Mouse (Mus musculus): Measurements from ENCODE around the gene Epb41l4b. TPM values are rescaled to one million over a fixed set of nuclear protein-coding genes. Genes with fewer than 3 reads are reported as not detected.

Gene Epb41l4b
- total and polyA plus RNA-seq, 3 experiments, result 0.93 to 4.9 (median 2.0) TPM

DNA sequence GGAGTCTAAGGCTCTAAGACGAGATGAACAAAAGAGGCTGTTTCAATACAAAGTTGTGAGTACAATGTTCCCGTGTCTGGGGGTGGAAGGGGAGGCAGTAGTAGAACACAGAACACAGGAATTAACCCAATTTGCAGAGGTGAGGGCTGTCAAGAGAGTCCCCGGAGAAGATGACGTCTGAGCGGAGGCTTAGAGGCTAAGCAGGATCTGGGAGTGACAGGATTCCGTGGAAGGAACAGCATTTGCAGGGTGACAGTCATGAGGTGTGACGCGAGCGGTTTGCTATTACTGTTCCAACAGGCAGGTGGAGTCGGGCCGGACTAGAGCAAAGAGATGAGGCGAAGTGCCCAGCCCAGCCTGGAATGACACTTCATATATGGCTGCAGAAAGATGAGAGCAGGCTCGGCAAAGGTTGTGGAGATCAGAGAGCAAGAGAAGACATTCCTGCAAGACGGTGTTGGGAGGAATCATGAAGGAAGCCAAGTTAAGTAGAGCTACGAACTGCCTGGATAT is 82.9 kb downstream of the Epb41l4b start:
- in situ Hi-C loops (cut with MboI; ENCODE audit: low pct_ligation_motif_present, low pct_unique_long_range_greater_than_20kb, low sequenced_read_pairs), result loop anchor here (10.0 kb wide), 2 partner anchors 54 to 104 kb away; no protein-coding TSS in a partner anchor

DNA sequence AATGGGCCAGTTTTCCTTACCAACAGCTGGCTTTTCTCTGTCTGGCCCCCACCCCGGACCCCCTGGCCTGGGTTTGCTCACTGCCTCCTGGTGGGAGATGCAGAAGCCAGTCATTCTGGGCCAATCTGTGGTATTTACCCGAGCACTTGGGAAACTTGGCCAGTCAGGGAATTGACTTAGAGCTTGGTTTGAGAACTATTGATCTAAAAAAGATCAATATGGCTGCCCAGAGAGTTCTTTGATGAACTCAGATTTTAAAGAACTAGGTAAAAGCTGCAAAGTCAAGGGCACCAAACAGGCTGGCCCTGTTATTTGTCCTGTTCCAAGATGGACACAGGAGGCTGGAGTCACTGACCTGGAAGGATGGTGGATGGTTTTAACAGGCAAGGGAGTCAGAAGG is 84.6 kb downstream of the Epb41l4b start:
- H3K4me3 ChIP-seq (replicated peaks in 1 of 3; ENCODE audit: low read depth in 2 of 3, low read length in 2 of 3, poor library complexity in 1 of 3), result no peak overlapping the region
- H3K27ac ChIP-seq (ENCODE audit: insufficient read depth, low read depth), result no peak overlapping the region
- H3K27me3 ChIP-seq (replicated peaks), result no peaks in the 10 kb centered on the region
- H3K4me2 ChIP-seq (ENCODE audit: insufficient read depth, low read depth, poor library complexity, severe bottlenecking), result no peak overlapping the region
- dilution Hi-C loops (cut with MboI; ENCODE audit: extremely low pct_ligation_motif_present, extremely low pct_unique_long_range_greater_than_20kb, low sequenced_read_pairs) (no loop called here), in situ Hi-C loops (cut with MboI; ENCODE audit: low pct_ligation_motif_present, low pct_unique_long_range_greater_than_20kb, low sequenced_read_pairs) (no loop called here)
- TF ChIP-seq JUND (conservative IDR thresholded peaks at IDR 0.05; ENCODE audit: low read depth, low read length) (no peak), GABPA (IDR thresholded peaks at IDR 0.05; ENCODE audit: insufficient replicate concordance, low read depth, low read length) (no peak), ZNF384 (IDR thresholded peaks at IDR 0.05; ENCODE audit: low read depth, low read length) (no peak), HCFC1 (IDR thresholded peaks at IDR 0.05; ENCODE audit: low read depth, low read length) (no peak), NELFE (IDR thresholded peaks at IDR 0.05; ENCODE audit: low read depth, low read length) (no peak), POLR2AphosphoS2 (IDR thresholded peaks at IDR 0.05; ENCODE audit: low read depth, low read length) (no peak), MXI1 (IDR thresholded peaks at IDR 0.05; ENCODE audit: low read depth, low read length) (no peak), BHLHE40 (IDR thresholded peaks at IDR 0.05; ENCODE audit: low read depth, low read length) (no peak), UBTF (IDR thresholded peaks at IDR 0.05; ENCODE audit: low read depth, low read length) (no peak), PAX5 (IDR thresholded peaks at IDR 0.05; ENCODE audit: low read length) (no peak), ZKSCAN1 (IDR thresholded peaks at IDR 0.05; ENCODE audit: borderline replicate concordance, low read depth, low read length) (no peak), ETS1 (conservative IDR thresholded peaks at IDR 0.05; ENCODE audit: low read depth, low read length) (no peak), MYC (IDR thresholded peaks at IDR 0.05; ENCODE audit: low read depth, low read length) (no peak), MAX (IDR thresholded peaks at IDR 0.05; ENCODE audit: low read length) (no peak), ZC3H11A (IDR thresholded peaks at IDR 0.05; ENCODE audit: low read depth, low read length) (no peak), IRF4 (IDR thresholded peaks at IDR 0.05; ENCODE audit: low read depth, low read length) (no peak), JUN (IDR thresholded peaks at IDR 0.05; ENCODE audit: insufficient read depth, low read depth, low read length) (no peak)
- H3K79me2 ChIP-seq (replicated peaks; ENCODE audit: control insufficient read depth, extremely low read depth, insufficient read depth, poor library complexity, severe bottlenecking), result no peaks in the 10 kb centered on the region
- H3K9me3 ChIP-seq (replicated peaks; ENCODE audit: low read length), result no peaks in the 10 kb centered on the region
- no peak overlapping the region for H3K9ac ChIP-seq (ENCODE audit: insufficient read depth, low read depth)
- H3K36me3 ChIP-seq (replicated peaks in 1 of 2; ENCODE audit: control insufficient read depth in 1 of 2, insufficient read depth in 1 of 2, low read length in 1 of 2), result no peaks in the 10 kb centered on the region
- peaks cover 3 to 25% of the 10 kb centered on the region in 2 experiments; a peak in 2 of 4 replicates for H3K4me1 ChIP-seq (ENCODE audit: control insufficient read depth in 1 of 2, insufficient read depth in 2 of 2)
- no peak for DNase-seq (ENCODE audit: extremely low read depth)

More for the DNA sequence above, 82.9 kb downstream of the Epb41l4b start:
- no peak for TF ChIP-seq MAFK (IDR thresholded peaks at IDR 0.05; ENCODE audit: insufficient replicate concordance, low read length)
- TF ChIP-seq SMC3 (IDR thresholded peaks at IDR 0.05; ENCODE audit: low read depth, low read length), result peak; percentile 8; the same call in 1 of the 2 replicates
- no peak for TF ChIP-seq ZNF384 (IDR thresholded peaks at IDR 0.05; ENCODE audit: low read depth, low read length)
- Histone ChIP-seq H3K9me3 (replicated peaks; ENCODE audit: low read length) (no peaks in the 10 kb centered on the region), H3K27ac (ENCODE audit: insufficient read depth, low read depth) (no peak overlapping the region), H3K4me2 (ENCODE audit: insufficient read depth, low read depth, poor library complexity, severe bottlenecking) (no peak overlapping the region), H3K9ac (ENCODE audit: insufficient read depth, low read depth) (no peak overlapping the region), H3K27me3 (replicated peaks) (no peaks in the 10 kb centered on the region), H3K36me3 (replicated peaks in 1 of 2; ENCODE audit: control insufficient read depth in 1 of 2, insufficient read depth in 1 of 2, low read length in 1 of 2) (no peaks in the 10 kb centered on the region), H3K79me2 (replicated peaks; ENCODE audit: control insufficient read depth, extremely low read depth, insufficient read depth, poor library complexity, severe bottlenecking) (no peaks in the 10 kb centered on the region), H3K4me1 (ENCODE audit: control insufficient read depth in 1 of 2, insufficient read depth in 2 of 2) (peaks cover 3 to 26% of the 10 kb centered on the region in 2 experiments; a peak in 2 of 4 replicates), H3K4me3 (replicated peaks in 1 of 3; ENCODE audit: low read depth in 2 of 3, low read length in 2 of 3, poor library complexity in 1 of 3) (no peak overlapping the region)
- dilution Hi-C loops (cut with MboI; ENCODE audit: extremely low pct_ligation_motif_present, extremely low pct_unique_long_range_greater_than_20kb, low sequenced_read_pairs), result no loop called here
- DNase-seq (ENCODE audit: extremely low read depth), result no peak

All from CH12.LX (cell line).